Mouse (Mus musculus): ENCODE measurements around the gene Olfr1423. TPM values are rescaled to one million over a fixed set of nuclear protein-coding genes. Genes with fewer than 3 reads are reported as not detected.
A peak's percentile ranks its signal among the peaks of the same experiment; 100 is the strongest.

Olfr1423 gene
- total and polyA plus RNA-seq, 3 experiments, result 0.05 TPM; not detected in 2

GRCm38 (mm10) chr19:12012615-12013014 is 28.5 kb downstream of the Olfr1423 start:
- DNase-seq (ENCODE audit: low spot score) (no peak), ATAC-seq (ENCODE audit: extremely low read depth, insufficient number of reproducible peaks, low FRiP score, poor library complexity, severe bottlenecking) (no peak)
- Histone ChIP-seq H3K4me3 (ENCODE audit: low read depth, low read length) (peak overlapping the region; percentile 86), H3K4me1 (ENCODE audit: insufficient read depth, low read depth, low read length) (peaks cover 26% of the 10 kb centered on the region), H3K27me3 (ENCODE audit: insufficient read depth, low read length) (0 out of 2 replicates have a peak, but pooled peaks cover 5% of the 10 kb centered on the region), H3K9me3 (replicated peaks) (no peaks in the 10 kb centered on the region), H3K36me3 (replicated peaks) (no peaks in the 10 kb centered on the region)
- TF ChIP-seq GATA1 (IDR thresholded peaks at IDR 0.05; ENCODE audit: borderline replicate concordance, low read length), result no peak
- no peak for TF ChIP-seq GATA2 (IDR thresholded peaks at IDR 0.05; ENCODE audit: borderline replicate concordance, low read depth, low read length)
- no peak for TF ChIP-seq POLR2AphosphoS5 (IDR thresholded peaks at IDR 0.05; ENCODE audit: insufficient replicate concordance, low read depth, low read length)
- no peak for TF ChIP-seq TAL1 (conservative IDR thresholded peaks at IDR 0.05; ENCODE audit: low read depth, low read length)
- no peak for TF ChIP-seq CTCF (IDR thresholded peaks at IDR 0.05; ENCODE audit: low read depth, low read length)

GRCm38 (mm10) chr19:12011560-12012556 is 29.3 kb downstream of the Olfr1423 start:
- TF ChIP-seq POLR2AphosphoS5 (IDR thresholded peaks at IDR 0.05; ENCODE audit: insufficient replicate concordance, low read depth, low read length), result no peak
- TF ChIP-seq CTCF (IDR thresholded peaks at IDR 0.05; ENCODE audit: low read depth, low read length), result peak; percentile 64
- Histone ChIP-seq H3K4me3 (ENCODE audit: low read depth, low read length) (peak overlapping the region; percentile 86), H3K27me3 (ENCODE audit: insufficient read depth, low read length) (0 out of 2 replicates have a peak, but pooled peaks cover 3% of the 10 kb centered on the region), H3K9me3 (replicated peaks) (no peaks in the 10 kb centered on the region), H3K36me3 (replicated peaks) (no peaks in the 10 kb centered on the region), H3K4me1 (ENCODE audit: insufficient read depth, low read depth, low read length) (peaks cover 34% of the 10 kb centered on the region)
- DNase-seq (ENCODE audit: low spot score) (peak; percentile 71), ATAC-seq (ENCODE audit: extremely low read depth, insufficient number of reproducible peaks, low FRiP score, poor library complexity, severe bottlenecking) (peak; percentile 32)

GRCm38 (mm10) chr19:12010916-12011559 is 30.1 kb downstream of the Olfr1423 start:
- H3K4me1 ChIP-seq (ENCODE audit: insufficient read depth, low read depth, low read length), result peaks cover 42% of the 10 kb centered on the region
- H3K9me3 ChIP-seq (replicated peaks), result no peaks in the 10 kb centered on the region
- no peaks in the 10 kb centered on the region for H3K36me3 ChIP-seq (replicated peaks)
- DNase-seq (ENCODE audit: low spot score) (no peak), ATAC-seq (ENCODE audit: extremely low read depth, insufficient number of reproducible peaks, low FRiP score, poor library complexity, severe bottlenecking) (0 out of 2 replicates have a peak, but pooled peaks have one; percentile 31)
- H3K4me3 ChIP-seq (ENCODE audit: low read depth, low read length), result peak overlapping the region; percentile 86
- TF ChIP-seq GATA2 (IDR thresholded peaks at IDR 0.05; ENCODE audit: borderline replicate concordance, low read depth, low read length), result no peak
- TF ChIP-seq POLR2AphosphoS5 (IDR thresholded peaks at IDR 0.05; ENCODE audit: insufficient replicate concordance, low read depth, low read length), result no peak
- TF ChIP-seq TAL1 (conservative IDR thresholded peaks at IDR 0.05; ENCODE audit: low read depth, low read length), result no peak
- no peak for TF ChIP-seq CTCF (IDR thresholded peaks at IDR 0.05; ENCODE audit: low read depth, low read length)
- no peak for TF ChIP-seq GATA1 (IDR thresholded peaks at IDR 0.05; ENCODE audit: borderline replicate concordance, low read length)
- H3K27me3 ChIP-seq (ENCODE audit: insufficient read depth, low read length), result 0 out of 2 replicates have a peak, but pooled peaks cover 2% of the 10 kb centered on the region

GRCm38 (mm10) chr19:12010281-12010771 is 30.8 kb downstream of the Olfr1423 start:
- ATAC-seq (ENCODE audit: extremely low read depth, insufficient number of reproducible peaks, low FRiP score, poor library complexity, severe bottlenecking) (no peak), DNase-seq (ENCODE audit: low spot score) (no peak)
- no peak for TF ChIP-seq CTCF (IDR thresholded peaks at IDR 0.05; ENCODE audit: low read depth, low read length)
- no peak for TF ChIP-seq GATA2 (IDR thresholded peaks at IDR 0.05; ENCODE audit: borderline replicate concordance, low read depth, low read length)
- TF ChIP-seq GATA1 (IDR thresholded peaks at IDR 0.05; ENCODE audit: borderline replicate concordance, low read length), result no peak
- TF ChIP-seq TAL1 (conservative IDR thresholded peaks at IDR 0.05; ENCODE audit: low read depth, low read length), result no peak
- TF ChIP-seq POLR2AphosphoS5 (IDR thresholded peaks at IDR 0.05; ENCODE audit: insufficient replicate concordance, low read depth, low read length), result no peak

GRCm38 (mm10) chr19:12009501-12010280 is 31.4 kb downstream of the Olfr1423 start:
- TF ChIP-seq POLR2AphosphoS5 (IDR thresholded peaks at IDR 0.05; ENCODE audit: insufficient replicate concordance, low read depth, low read length) (no peak), TAL1 (conservative IDR thresholded peaks at IDR 0.05; ENCODE audit: low read depth, low read length) (no peak)
- ATAC-seq (ENCODE audit: extremely low read depth, insufficient number of reproducible peaks, low FRiP score, poor library complexity, severe bottlenecking) (no peak), DNase-seq (ENCODE audit: low spot score) (no peak)
- Histone ChIP-seq H3K36me3 (replicated peaks) (no peaks in the 10 kb centered on the region), H3K9me3 (replicated peaks) (no peaks in the 10 kb centered on the region), H3K4me3 (ENCODE audit: low read depth, low read length) (peak overlapping the region; percentile 86), H3K4me1 (ENCODE audit: insufficient read depth, low read depth, low read length) (peaks cover 43% of the 10 kb centered on the region), H3K27me3 (ENCODE audit: insufficient read depth, low read length) (no peaks in the 10 kb centered on the region)

More at GRCm38 (mm10) chr19:12010281-12010771, 30.8 kb downstream of the Olfr1423 start:
- Histone ChIP-seq H3K36me3 (replicated peaks) (no peaks in the 10 kb centered on the region), H3K4me3 (ENCODE audit: low read depth, low read length) (peak overlapping the region; percentile 86), H3K27me3 (ENCODE audit: insufficient read depth, low read length) (0 out of 2 replicates have a peak, but pooled peaks cover under 1% of the 10 kb centered on the region), H3K9me3 (replicated peaks) (no peaks in the 10 kb centered on the region), H3K4me1 (ENCODE audit: insufficient read depth, low read depth, low read length) (peaks cover 42% of the 10 kb centered on the region)
